15 mouse cellular contexts compared by ENCODE assay signal in the genomic region with DNA sequence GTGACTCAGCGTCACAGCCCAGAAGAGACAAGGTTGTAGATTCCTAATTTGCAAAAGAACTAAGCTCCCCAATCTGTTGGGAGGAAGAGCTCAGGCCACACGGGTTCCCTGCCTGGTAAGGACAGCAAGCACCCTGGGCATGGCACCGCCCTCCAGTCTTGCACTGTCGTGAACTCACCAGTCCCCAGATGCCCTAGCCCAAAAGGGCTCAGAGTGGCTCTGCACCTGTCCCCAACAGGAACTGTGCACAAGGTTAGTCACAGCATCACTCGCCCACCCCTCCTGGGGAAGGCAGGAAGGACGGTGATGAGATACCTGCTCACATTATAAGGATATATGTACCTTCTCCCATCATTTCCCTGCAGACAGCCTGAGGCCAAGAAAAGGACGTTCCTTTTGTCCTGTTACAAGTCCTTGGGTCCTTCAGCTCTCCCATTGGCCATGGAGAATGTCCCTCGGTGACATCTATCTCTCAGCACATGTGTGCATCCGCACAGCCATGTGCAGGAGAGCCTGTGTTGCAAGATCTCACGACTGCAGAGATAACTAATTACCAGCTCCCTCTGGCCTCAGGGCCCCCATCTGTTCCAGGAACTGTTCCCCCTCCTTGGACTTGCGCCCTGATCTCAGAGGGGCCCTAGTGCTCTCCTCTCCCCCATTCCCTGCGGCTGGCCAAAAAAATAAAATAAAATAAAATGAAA.
DNase-seq lines count a peak whose midpoint lies in the region; ATAC-seq and TF ChIP-seq lines count a peak whose summit lies in the region.
"Had no signal": no experiment of that assay in that cellular context is flagged by ENCODE, and none has a peak within 500 bp of the region (broad histone marks: within the 10 kb centered on the region; RNA-seq: fewer than 3 reads in every experiment).

No protein-coding gene starts in this region.

- peaks cover 13% of the 10 kb centered on the region; the same call in 1 of the 2 replicates for H3K27me3 ChIP-seq in forebrain, embryonic 12.5 days
- no peaks in the 10 kb centered on the region for H3K27me3 ChIP-seq in forebrain, embryonic 11.5 days (ENCODE audit: control insufficient read depth, insufficient read depth, low read length)
- H3K27me3 ChIP-seq in forebrain, postnatal 0 days (ENCODE audit: insufficient read depth, low read length), result no peaks in the 10 kb centered on the region
- H3K27me3 ChIP-seq in midbrain, embryonic 12.5 days, result 0 out of 2 replicates have a peak, but pooled peaks cover 2% of the 10 kb centered on the region
- H3K27me3 ChIP-seq: lung, embryonic 15.5 days had no signal

- peak overlapping the region; percentile 65 for H3K27ac ChIP-seq in forebrain, embryonic 12.5 days
- no peak overlapping the region; the same call in 1 of the 2 replicates for H3K27ac ChIP-seq in forebrain, embryonic 11.5 days (ENCODE audit: low read depth, low read length)
- H3K27ac ChIP-seq in forebrain, postnatal 0 days (ENCODE audit: low read depth, low read length), result peak overlapping the region; percentile 46
- H3K27ac ChIP-seq in midbrain, embryonic 12.5 days (replicated peaks), result peak overlapping the region; percentile 66
- H3K27ac ChIP-seq: limb, embryonic 13.5 days; lung, embryonic 15.5 days had no signal

- 0 out of 2 replicates have a peak overlapping the region, but pooled peaks have one; percentile 17 for H3K9ac ChIP-seq in forebrain, embryonic 12.5 days
- H3K9ac ChIP-seq in forebrain, embryonic 11.5 days (ENCODE audit: low read length), result no peak overlapping the region
- H3K9ac ChIP-seq in forebrain, postnatal 0 days, result no peak overlapping the region
- H3K9ac ChIP-seq in midbrain, embryonic 12.5 days (replicated peaks), result no peak overlapping the region
- H3K9ac ChIP-seq: limb, embryonic 13.5 days; lung, embryonic 15.5 days had no signal

- 0 out of 2 replicates have a peak, but pooled peaks have one; percentile 39 for ATAC-seq in forebrain, embryonic 12.5 days (ENCODE audit: low FRiP score)
- ATAC-seq in forebrain, embryonic 11.5 days (replicated peaks; ENCODE audit: low FRiP score), result no peak
- peak; percentile 63 for ATAC-seq in forebrain, postnatal 0 days
- ATAC-seq in midbrain, embryonic 12.5 days (ENCODE audit: low FRiP score, low read depth), result peak; percentile 41; the same call in 1 of the 2 replicates
- ATAC-seq: CD4-positive, CD25-positive, alpha-beta regulatory T cell, adult 4 months had no signal

- 68% methylated on average over 12 of the region's 12 CpGs for WGBS in forebrain, embryonic 12.5 days
- WGBS in forebrain, embryonic 11.5 days, result 75% methylated on average over 12 of the region's 12 CpGs
- WGBS in forebrain, postnatal 0 days, result 50% methylated on average over 12 of the region's 12 CpGs
- 64% methylated on average over 12 of the region's 12 CpGs for WGBS in midbrain, embryonic 12.5 days

- no peak for TF ChIP-seq CTCF in brain, embryonic 14.5 days (IDR thresholded peaks at IDR 0.05; ENCODE audit: borderline replicate concordance, extremely low read depth, insufficient read depth, insufficient read length)
- no peak for TF ChIP-seq CTCF in forebrain, postnatal 0 days (IDR thresholded peaks at IDR 0.05; ENCODE audit: low read depth)

- no peak for TF ChIP-seq POLR2A in brain, embryonic 14.5 days (IDR thresholded peaks at IDR 0.05; ENCODE audit: borderline replicate concordance, extremely low read depth, insufficient read depth, insufficient read length, poor library complexity, severe bottlenecking)

- no peaks in the 10 kb centered on the region for H3K36me3 ChIP-seq in forebrain, embryonic 12.5 days (replicated peaks)
- H3K36me3 ChIP-seq in forebrain, embryonic 11.5 days (ENCODE audit: control insufficient read depth, insufficient read depth, low read length), result no peaks in the 10 kb centered on the region
- H3K36me3 ChIP-seq in forebrain, postnatal 0 days (ENCODE audit: insufficient read depth), result peaks cover 31% of the 10 kb centered on the region
- no peaks in the 10 kb centered on the region for H3K36me3 ChIP-seq in midbrain, embryonic 12.5 days
- H3K36me3 ChIP-seq: limb, embryonic 13.5 days; lung, embryonic 15.5 days had no signal

- no peak overlapping the region for H3K4me3 ChIP-seq in forebrain, embryonic 12.5 days (replicated peaks)
- no peak overlapping the region for H3K4me3 ChIP-seq in forebrain, embryonic 11.5 days (ENCODE audit: low read depth, low read length)
- H3K4me3 ChIP-seq in forebrain, postnatal 0 days (ENCODE audit: low read depth, low read length), result no peak overlapping the region
- H3K4me3 ChIP-seq in midbrain, embryonic 12.5 days, result no peak overlapping the region
- H3K4me3 ChIP-seq: limb, embryonic 13.5 days; lung, embryonic 15.5 days had no signal

- H3K9me3 ChIP-seq in forebrain, embryonic 12.5 days, result no peaks in the 10 kb centered on the region
- H3K9me3 ChIP-seq in forebrain, embryonic 11.5 days (ENCODE audit: control insufficient read depth, low read length), result no peaks in the 10 kb centered on the region
- no peaks in the 10 kb centered on the region for H3K9me3 ChIP-seq in forebrain, postnatal 0 days (ENCODE audit: low read length)
- no peaks in the 10 kb centered on the region for H3K9me3 ChIP-seq in midbrain, embryonic 12.5 days
- H3K9me3 ChIP-seq: limb, embryonic 13.5 days; lung, embryonic 15.5 days had no signal

- no peak overlapping the region for H3K4me2 ChIP-seq in forebrain, embryonic 12.5 days
- H3K4me2 ChIP-seq in forebrain, embryonic 11.5 days (ENCODE audit: low read depth, low read length, severe bottlenecking), result no peak overlapping the region
- H3K4me2 ChIP-seq in forebrain, postnatal 0 days (ENCODE audit: low read depth), result no peak overlapping the region; the same call in 1 of the 2 replicates
- 0 out of 2 replicates have a peak overlapping the region, but pooled peaks have one; percentile 7 for H3K4me2 ChIP-seq in midbrain, embryonic 12.5 days (replicated peaks)
- H3K4me2 ChIP-seq: limb, embryonic 13.5 days; lung, embryonic 15.5 days had no signal

- H3K4me1 ChIP-seq in forebrain, embryonic 12.5 days, result peaks cover 22% of the 10 kb centered on the region
- 0 out of 2 replicates have a peak, but pooled peaks cover 2% of the 10 kb centered on the region for H3K4me1 ChIP-seq in forebrain, embryonic 11.5 days (replicated peaks; ENCODE audit: control insufficient read depth, insufficient read depth, low read length)
- H3K4me1 ChIP-seq in forebrain, postnatal 0 days (ENCODE audit: insufficient read depth), result peaks cover 7% of the 10 kb centered on the region; the same call in 1 of the 2 replicates
- peaks cover 22% of the 10 kb centered on the region for H3K4me1 ChIP-seq in midbrain, embryonic 12.5 days
- H3K4me1 ChIP-seq: limb, embryonic 13.5 days had no signal

- no peak for DNase-seq in forebrain, embryonic 11.5 days (ENCODE audit: low spot score)
- DNase-seq in brain, embryonic 14.5 days (ENCODE audit: low read depth), result peak; percentile 81
- DNase-seq in forebrain, postnatal 0 days, result peak; percentile 47
- no peak for DNase-seq in thymus, postnatal 25 days
- DNase-seq in gastrocnemius, adult 8-10 months (ENCODE audit: low spot score in 2 of 2), result no peak
- no peak for DNase-seq in kidney, postnatal 14 days
- DNase-seq: heart, adult 18-20 months; heart, postnatal 4 days; kidney, postnatal 36 days; thymus, postnatal 4 days had no signal

Comparison
In these comparisons a context has a peak if more than half of its experiments do, and no peak if none do; other contexts are left out.
1. DNase-seq: peak in brain, embryonic 14.5 days (single experiment) and forebrain, postnatal 0 days (single experiment); none in forebrain, embryonic 11.5 days (single experiment), thymus, postnatal 25 days (single experiment), gastrocnemius, adult 8-10 months (0 of 2) and kidney, postnatal 14 days (single experiment).